Mouse (Mus musculus) spleen, embryonic (tissue): ENCODE measurements around the gene Frmd7.

Experiments used
- CTCF ChIA-PET: fragments of 350-600 bp; sonication (Branson Sonifier 250); formaldehyde crosslinking; loops from one replicate; lab custom pipeline; 2022; lab: Charles Lee

Frmd7 gene

GRCm38 (mm10) chrX:50864734-50865133 is 77.8 kb downstream of the Frmd7 start:
- CTCF ChIA-PET: no interaction called here

- CTCF ChIA-PET: no interaction called here
Measured at GRCm38 (mm10) chrX:50863771-50864170, 78.7 kb downstream of the Frmd7 start.

GRCm38 (mm10) chrX:50850428-50851184 is 91.9 kb downstream of the Frmd7 start:
- CTCF ChIA-PET: no interaction called here
